In genomic region chr13:57930283-57930682, GRCm38 (mm10) we compare ENCODE assay signal across 25 mouse cellular contexts. TPM values are rescaled to one million over a fixed set of nuclear protein-coding genes. Genes with fewer than 3 reads are reported as not detected.
DNase-seq lines count a peak whose midpoint lies in the region; ATAC-seq and TF ChIP-seq lines count a peak whose summit lies in the region.
"Had no signal": no experiment of that assay in that cellular context is flagged by ENCODE, and none has a peak within 500 bp of the region (broad histone marks: within the 10 kb centered on the region; RNA-seq: fewer than 3 reads in every experiment).

No protein-coding gene starts in this region.

- H3K27ac ChIP-seq in hindbrain, embryonic 10.5 days = peak overlapping the region; percentile 81
- H3K27ac ChIP-seq in hindbrain, postnatal 0 days = no peak overlapping the region
- H3K27ac ChIP-seq in embryonic facial prominence, embryonic 13.5 days = peak overlapping the region; percentile 83
- peak overlapping the region; percentile 78 for H3K27ac ChIP-seq in limb, embryonic 12.5 days
- H3K27ac ChIP-seq: heart, embryonic 15.5 days; hindbrain, embryonic 15.5 days; limb, embryonic 13.5 days; liver, embryonic 15.5 days; stomach, embryonic 15.5 days had no signal

- intact Hi-C loops in left cerebral cortex, postnatal 10 days (cut with DNase I) = no loop called here

- no peak overlapping the region for H3K9ac ChIP-seq in hindbrain, postnatal 0 days (replicated peaks; ENCODE audit: low read length)
- no peak overlapping the region for H3K9ac ChIP-seq in embryonic facial prominence, embryonic 13.5 days
- no peak overlapping the region for H3K9ac ChIP-seq in limb, embryonic 12.5 days (replicated peaks)
- H3K9ac ChIP-seq: heart, embryonic 15.5 days; hindbrain, embryonic 15.5 days; limb, embryonic 13.5 days; liver, embryonic 15.5 days; stomach, embryonic 15.5 days had no signal

- no peaks in the 10 kb centered on the region for H3K27me3 ChIP-seq in hindbrain, embryonic 10.5 days (ENCODE audit: insufficient read depth, poor library complexity, severe bottlenecking)
- H3K27me3 ChIP-seq in hindbrain, postnatal 0 days (ENCODE audit: insufficient read depth, low read length) = no peaks in the 10 kb centered on the region; the same call in 1 of the 2 replicates
- no peaks in the 10 kb centered on the region for H3K27me3 ChIP-seq in embryonic facial prominence, embryonic 13.5 days
- no peaks in the 10 kb centered on the region for H3K27me3 ChIP-seq in limb, embryonic 12.5 days
- H3K27me3 ChIP-seq: heart, embryonic 15.5 days; hindbrain, embryonic 15.5 days; limb, embryonic 13.5 days; liver, embryonic 15.5 days; Patski; stomach, embryonic 15.5 days had no signal

- H3K36me3 ChIP-seq in hindbrain, embryonic 10.5 days = no peaks in the 10 kb centered on the region
- H3K36me3 ChIP-seq in hindbrain, postnatal 0 days (ENCODE audit: insufficient read depth, low read length) = no peaks in the 10 kb centered on the region
- H3K36me3 ChIP-seq in embryonic facial prominence, embryonic 13.5 days = no peaks in the 10 kb centered on the region
- H3K36me3 ChIP-seq in limb, embryonic 12.5 days = no peaks in the 10 kb centered on the region
- H3K36me3 ChIP-seq: heart, embryonic 15.5 days; hindbrain, embryonic 15.5 days; limb, embryonic 13.5 days; liver, embryonic 15.5 days; stomach, embryonic 15.5 days had no signal

- H3K4me2 ChIP-seq in hindbrain, postnatal 0 days (ENCODE audit: low read depth, low read length) = no peak overlapping the region
- 0 out of 2 replicates have a peak overlapping the region, but pooled peaks have one; percentile 4 for H3K4me2 ChIP-seq in embryonic facial prominence, embryonic 13.5 days
- no peak overlapping the region for H3K4me2 ChIP-seq in limb, embryonic 12.5 days
- H3K4me2 ChIP-seq: heart, embryonic 15.5 days; hindbrain, embryonic 15.5 days; limb, embryonic 13.5 days; liver, embryonic 15.5 days; stomach, embryonic 15.5 days had no signal

- ATAC-seq in hindbrain, postnatal 0 days = no peak
- peak; percentile 59; the same call in 1 of the 2 replicates for ATAC-seq in embryonic facial prominence, embryonic 13.5 days (ENCODE audit: insufficient number of reproducible peaks, insufficient read depth, low FRiP score, low TSS enrichment, low read depth)
- ATAC-seq in limb, embryonic 12.5 days (ENCODE audit: insufficient number of reproducible peaks, insufficient read depth, low FRiP score, low TSS enrichment, low read depth) = no peak
- ATAC-seq: Patski had no signal

- H3K4me3 ChIP-seq in hindbrain, embryonic 10.5 days = no peak overlapping the region
- no peak overlapping the region for H3K4me3 ChIP-seq in hindbrain, postnatal 0 days (ENCODE audit: low read length)
- no peak overlapping the region for H3K4me3 ChIP-seq in embryonic facial prominence, embryonic 13.5 days
- no peak overlapping the region for H3K4me3 ChIP-seq in limb, embryonic 12.5 days (replicated peaks)
- H3K4me3 ChIP-seq: heart, embryonic 15.5 days; hindbrain, embryonic 15.5 days; limb, embryonic 13.5 days; liver, embryonic 15.5 days; myocyte; stomach, embryonic 15.5 days had no signal

- H3K4me1 ChIP-seq in hindbrain, embryonic 10.5 days (replicated peaks) = peaks cover 32% of the 10 kb centered on the region
- no peaks in the 10 kb centered on the region for H3K4me1 ChIP-seq in hindbrain, postnatal 0 days (ENCODE audit: insufficient read depth, low read length)
- peaks cover 22% of the 10 kb centered on the region for H3K4me1 ChIP-seq in embryonic facial prominence, embryonic 13.5 days
- H3K4me1 ChIP-seq in limb, embryonic 12.5 days (replicated peaks) = peaks cover 12% of the 10 kb centered on the region; the same call in 1 of the 2 replicates
- H3K4me1 ChIP-seq: heart, embryonic 15.5 days; limb, embryonic 13.5 days; liver, embryonic 15.5 days; stomach, embryonic 15.5 days had no signal

- TF ChIP-seq CTCF in hindbrain, postnatal 0 days (IDR thresholded peaks at IDR 0.05; ENCODE audit: low read depth) = no peak

- H3K9me3 ChIP-seq in hindbrain, embryonic 10.5 days = no peaks in the 10 kb centered on the region
- H3K9me3 ChIP-seq in hindbrain, postnatal 0 days (ENCODE audit: low read length) = no peaks in the 10 kb centered on the region
- no peaks in the 10 kb centered on the region for H3K9me3 ChIP-seq in embryonic facial prominence, embryonic 13.5 days
- no peaks in the 10 kb centered on the region for H3K9me3 ChIP-seq in limb, embryonic 12.5 days
- H3K9me3 ChIP-seq: heart, embryonic 15.5 days; hindbrain, embryonic 15.5 days; limb, embryonic 13.5 days; liver, embryonic 15.5 days; stomach, embryonic 15.5 days had no signal

- 21% methylated on average over 2 of the region's 2 CpGs for WGBS in hindbrain, embryonic 10.5 days
- WGBS in hindbrain, postnatal 0 days = 25% methylated on average over 2 of the region's 2 CpGs
- 10% methylated on average over 2 of the region's 2 CpGs for WGBS in embryonic facial prominence, embryonic 13.5 days
- 28% methylated on average over 2 of the region's 2 CpGs for WGBS in limb, embryonic 12.5 days

- peak; percentile 65 for DNase-seq in hindbrain, embryonic 10.5 days (ENCODE audit: low spot score)
- no peak for DNase-seq in hindbrain, postnatal 0 days (ENCODE audit: low spot score)
- peak; percentile 63 for DNase-seq in embryo, embryonic 11 days
- no peak for DNase-seq in left cerebral cortex, postnatal 10 days (ENCODE audit: extremely low spot score in 1 of 2, low spot score in 2 of 2)
- DNase-seq in adrenal gland, adult 18-20 months (ENCODE audit: low spot score in 2 of 2) = no peak
- no peak for DNase-seq in gastrocnemius, adult 18-20 months (ENCODE audit: low spot score)
- DNase-seq: adrenal gland, postnatal 36 days; cerebellum, adult 8-10 months; heart, adult 18-20 months; kidney, adult 11 months; kidney, postnatal 14 days; lung, postnatal 10 days; right cerebral cortex, postnatal 14 days; thymus, adult 2 months had no signal

RNA-seq across cellular contexts. Expression of gene Spock1, which starts 22.2 kb away (rescaled TPM):
- polyA plus RNA-seq in hindbrain, embryonic 10.5 days (2016; fragmentation: Nextera tagmentation; extraction: Ambion mirVana) = 5.4 and 10.3 TPM in 2 replicates
- total RNA-seq in hindbrain, postnatal 0 days (2014; rRNA removed) = 101 and 118 TPM in 2 replicates
- 72.1 and 80.3 TPM in 2 replicates for polyA plus RNA-seq in hindbrain, postnatal 0 days (2015; fragmentation: Nextera tagmentation; extraction: Ambion mirVana)
- polyA plus RNA-seq in embryonic facial prominence, embryonic 13.5 days (2015; fragmentation: Nextera tagmentation; extraction: Ambion mirVana) = 12.0 and 13.1 TPM in 2 replicates
- polyA plus RNA-seq in limb, embryonic 12.5 days (2016; fragmentation: Nextera tagmentation; extraction: Ambion mirVana) = 1.5 and 2.2 TPM in 2 replicates
- 100 to 1,000 TPM; 276 to 302 TPM for total RNA-seq in left cerebral cortex, postnatal 10 days (2021)
- total RNA-seq in adrenal gland, adult 18-20 months (2021) = 10 to 100 TPM in 1 of 2 experiments, 1 to 10 TPM in 1; 9.4 to 10.9 TPM
- total RNA-seq in gastrocnemius, adult 18-20 months (2021) = under 1 TPM; 0.55 to 0.74 TPM
- total RNA-seq: megakaryocyte, adult 5-6 weeks had no signal
- polyA plus RNA-seq: Patski; spleen, adult 2 months had no signal

Comparison
In these comparisons a context has a peak if more than half of its experiments do, and no peak if none do; other contexts are left out.
1. DNase-seq: peak in hindbrain, embryonic 10.5 days (single experiment) and embryo, embryonic 11 days (single experiment); none in hindbrain, postnatal 0 days (single experiment), left cerebral cortex, postnatal 10 days (0 of 2), adrenal gland, adult 18-20 months (0 of 2) and gastrocnemius, adult 18-20 months (single experiment).